Mouse (Mus musculus) heart, adult 8-10 months (tissue): ENCODE results near the gene Magi3. TPM values are rescaled to one million over a fixed set of nuclear protein-coding genes. Genes with fewer than 3 reads are reported as not detected.

ENCODE experiments used
- DNase-seq: peaks from one replicate; pipeline ENCODE4 v3.0.0; 2022; ENCODE audit warnings: low spot score
- total RNA-seq, 4 experiments: library from RNA; stranded (reverse); gene quantifications; 2 replicates each; pipeline ENCODE4 v1.2.4; 2022

Magi3 gene
- total RNA-seq, 4 experiments from 2014 or later, result 27.8 to 41.0 (median 34.9) TPM

GRCm38 (mm10) chr3:104218926-104219325, 1.2 kb downstream of the Magi3 start:
- peak; percentile 13 for DNase-seq

- DNase-seq, result no peak
Measured at GRCm38 (mm10) chr3:104189823-104190222, 30.4 kb downstream of the Magi3 start.

- DNase-seq, result no peak
Measured at GRCm38 (mm10) chr3:104189234-104189633, 30.9 kb downstream of the Magi3 start.

GRCm38 (mm10) chr3:104184270-104184669, 35.9 kb downstream of the Magi3 start:
- no peak for DNase-seq

GRCm38 (mm10) chr3:104183656-104184055, 36.5 kb downstream of the Magi3 start:
- no peak for DNase-seq

GRCm38 (mm10) chr3:104182711-104183110, 37.5 kb downstream of the Magi3 start:
- DNase-seq, result no peak

GRCm38 (mm10) chr3:104161347-104161746, 58.8 kb downstream of the Magi3 start:
- DNase-seq, result no peak

- no peak for DNase-seq
Measured at GRCm38 (mm10) chr3:104160603-104161002, 59.6 kb downstream of the Magi3 start.

- no peak for DNase-seq
Measured at GRCm38 (mm10) chr3:104150146-104150545, 70.0 kb downstream of the Magi3 start.

- DNase-seq, result peak; percentile 35
Measured at GRCm38 (mm10) chr3:104142376-104142775, 77.8 kb downstream of the Magi3 start.

- no peak for DNase-seq
Measured at GRCm38 (mm10) chr3:104138953-104139450, 81.2 kb downstream of the Magi3 start.

GRCm38 (mm10) chr3:104125628-104126027, 94.5 kb downstream of the Magi3 start:
- no peak for DNase-seq

GRCm38 (mm10) chr3:104123846-104124245, 96.3 kb downstream of the Magi3 start:
- no peak for DNase-seq

- no peak for DNase-seq
Measured at GRCm38 (mm10) chr3:104109478-104109877, 110.7 kb downstream of the Magi3 start.

- no peak for DNase-seq
Measured at GRCm38 (mm10) chr3:104104942-104105341, 115.2 kb downstream of the Magi3 start.

GRCm38 (mm10) chr3:104101721-104102120, 118.5 kb downstream of the Magi3 start:
- no peak for DNase-seq

- DNase-seq, result no peak
Measured at GRCm38 (mm10) chr3:104101249-104101648, 118.9 kb downstream of the Magi3 start.

GRCm38 (mm10) chr3:104095936-104096335, 124.2 kb downstream of the Magi3 start:
- peak; percentile 42 for DNase-seq

- no peak for DNase-seq
Measured at GRCm38 (mm10) chr3:104094646-104095045, 125.5 kb downstream of the Magi3 start.

GRCm38 (mm10) chr3:104092759-104093158, 127.4 kb downstream of the Magi3 start:
- DNase-seq, result peak; percentile 69

- DNase-seq, result no peak
Measured at GRCm38 (mm10) chr3:104082031-104082430, 138.1 kb downstream of the Magi3 start.

GRCm38 (mm10) chr3:104078725-104079124, 141.4 kb downstream of the Magi3 start:
- no peak for DNase-seq

GRCm38 (mm10) chr3:104069395-104069794, 150.8 kb downstream of the Magi3 start:
- DNase-seq, result no peak

GRCm38 (mm10) chr3:104059001-104059622, 161.1 kb downstream of the Magi3 start:
- no peak for DNase-seq
